Mouse (Mus musculus) midbrain, embryonic 10.5 days (tissue): ENCODE results near the gene Tspan5. TPM values are rescaled to one million over a fixed set of nuclear protein-coding genes. Genes with fewer than 3 reads are reported as not detected.

ENCODE experiments used
- DNase-seq: peaks from one replicate; pipeline ENCODE4 v3.0.0-alpha.2; 2017; ENCODE audit warnings: low spot score
- H3K27ac ChIP-seq: fragments of 300-500 bp; sonication (generic); replicated peaks from 2 replicates; pipeline ENCODE4 v1.5.1; 2016; ENCODE audit warnings: mild to moderate bottlenecking
- H3K27me3 ChIP-seq: fragments of 300-500 bp; sonication (generic); 2 replicates; pipeline ENCODE4 v1.6.1; 2016; ENCODE audit warnings: low read depth, mild to moderate bottlenecking; ENCODE audit not compliant: poor library complexity, severe bottlenecking
- H3K36me3 ChIP-seq: fragments of 300-500 bp; sonication (generic); 2 replicates; pipeline ENCODE4 v1.6.1; 2016; ENCODE audit warnings: mild to moderate bottlenecking, moderate library complexity
- H3K4me1 ChIP-seq: fragments of 300-500 bp; sonication (generic); 2 replicates; pipeline ENCODE4 v1.6.1; 2016
- H3K4me3 ChIP-seq: fragments of 300-500 bp; sonication (generic); 2 replicates; pipeline ENCODE4 v1.5.1; 2016; ENCODE audit warnings: mild to moderate bottlenecking, moderate library complexity
- H3K9me3 ChIP-seq: fragments of 300-500 bp; sonication (generic); replicated peaks from 2 replicates; pipeline ENCODE4 v1.6.1; 2016; ENCODE audit warnings: mild to moderate bottlenecking
- WGBS: fragments of 180-500 bp; shearing (Covaris S2); methylation state at CpG from one replicate; pipeline ENCODE4 v1.1.7; 2016; 5-methylcytosine and 5-hydroxymethylcytosine counted together
- polyA plus RNA-seq: library from polyadenylated mRNA; unstranded; fragments of >200 nt; fragmentation: Nextera tagmentation; extraction: Ambion mirVana; gene quantifications from 2 replicates; pipeline ENCODE4 v1.2.1, GENCODE M21; 2016

Gene Tspan5
- polyA plus RNA-seq, 1 experiment from 2014 or later = 28.1 TPM

GRCm38 (mm10) chr3:138926161-138926560 is 184.2 kb downstream of the Tspan5 start:
- Histone ChIP-seq H3K36me3 (peaks cover 60% of the 10 kb centered on the region), H3K27ac (no peak overlapping the region), H3K4me3 (no peak overlapping the region), H3K9me3 (no peaks in the 10 kb centered on the region; the same call in 1 of the 2 replicates), H3K27me3 (no peaks in the 10 kb centered on the region), H3K4me1 (no peaks in the 10 kb centered on the region)
- no peak for DNase-seq
- whole genome bisulfite sequencing = 91% methylated on average over 8 of the region's 8 CpGs

DNA sequence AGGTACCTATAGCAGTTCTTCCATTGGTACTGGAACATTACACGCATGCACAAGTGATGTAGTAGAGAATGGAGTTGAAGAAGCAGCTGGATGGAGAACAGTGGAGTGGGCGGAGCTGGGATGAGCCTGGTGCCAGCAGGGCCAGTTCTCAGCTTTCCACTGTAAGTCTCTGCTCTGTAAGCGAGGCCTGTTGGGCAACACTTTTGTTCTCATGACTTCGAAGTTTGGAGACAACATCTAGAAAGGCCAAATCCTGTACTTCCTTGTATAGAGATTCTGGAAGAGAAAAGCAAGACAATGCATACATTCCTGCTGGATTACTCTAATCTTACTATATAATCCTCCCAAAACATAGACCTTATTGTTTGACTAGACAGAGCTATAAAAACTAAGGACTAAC is 185.4 kb downstream of the Tspan5 start:
- Histone ChIP-seq H3K4me1 (no peaks in the 10 kb centered on the region), H3K4me3 (no peak overlapping the region), H3K27ac (no peak overlapping the region), H3K36me3 (peaks cover 63% of the 10 kb centered on the region), H3K27me3 (no peaks in the 10 kb centered on the region), H3K9me3 (no peaks in the 10 kb centered on the region; the same call in 1 of the 2 replicates)
- WGBS = 95% methylated on average over 4 of the region's 4 CpGs
- no peak for DNase-seq

DNA sequence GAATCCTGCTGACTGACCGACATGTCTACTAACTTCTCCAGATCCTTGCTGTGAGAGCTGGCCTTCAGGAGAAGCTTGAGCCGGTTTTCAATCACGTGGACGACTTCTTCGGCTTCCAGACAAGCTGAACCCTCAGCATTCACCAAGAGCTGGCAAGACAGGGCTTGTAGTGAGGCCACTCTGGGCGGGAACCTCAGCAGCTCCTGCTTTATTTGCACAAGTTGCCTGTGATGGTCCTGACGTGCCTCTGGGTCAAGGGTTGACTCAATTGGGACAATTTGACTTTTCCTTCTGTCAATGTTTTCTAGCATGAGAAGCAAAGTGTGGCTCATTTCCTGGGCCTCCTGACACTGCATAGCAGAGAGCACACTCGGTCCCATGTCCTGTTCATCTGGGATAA is 194.8 kb downstream of the Tspan5 start:
- H3K4me3 ChIP-seq = no peak overlapping the region
- no peaks in the 10 kb centered on the region; the same call in 1 of the 2 replicates for H3K9me3 ChIP-seq
- H3K27me3 ChIP-seq = no peaks in the 10 kb centered on the region
- no peak overlapping the region for H3K27ac ChIP-seq
- 0 out of 2 replicates have a peak, but pooled peaks cover 2% of the 10 kb centered on the region for H3K4me1 ChIP-seq
- DNase-seq = no peak
- H3K36me3 ChIP-seq = peaks cover 56% of the 10 kb centered on the region
- 91% methylated on average over 8 of the region's 8 CpGs for WGBS

DNA sequence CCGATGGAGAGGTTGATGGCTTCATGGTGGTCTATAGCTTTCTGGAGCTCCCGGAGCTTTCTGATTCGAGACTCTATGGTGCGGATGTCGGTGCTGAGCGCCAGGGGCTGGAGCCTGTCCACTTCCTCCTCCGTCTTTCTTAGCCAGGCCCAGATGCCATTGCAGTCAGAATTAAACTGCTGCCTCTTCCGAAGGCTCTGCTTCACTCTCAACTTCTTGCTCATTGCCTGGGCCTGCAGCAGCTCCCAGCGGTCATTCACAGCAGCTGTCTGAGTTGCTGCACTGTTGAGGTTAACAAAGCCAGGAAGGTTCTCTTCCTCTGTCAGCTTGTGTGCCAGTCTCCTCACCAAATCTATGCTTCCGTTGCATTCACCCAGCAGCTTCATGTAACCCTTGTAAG is 195.2 kb downstream of the Tspan5 start:
- Histone ChIP-seq H3K27me3 (no peaks in the 10 kb centered on the region), H3K36me3 (peaks cover 57% of the 10 kb centered on the region), H3K4me1 (0 out of 2 replicates have a peak, but pooled peaks cover 5% of the 10 kb centered on the region), H3K4me3 (no peak overlapping the region), H3K9me3 (no peaks in the 10 kb centered on the region; the same call in 1 of the 2 replicates), H3K27ac (no peak overlapping the region)
- 96% methylated on average over 10 of the region's 10 CpGs for WGBS
- no peak for DNase-seq

DNA sequence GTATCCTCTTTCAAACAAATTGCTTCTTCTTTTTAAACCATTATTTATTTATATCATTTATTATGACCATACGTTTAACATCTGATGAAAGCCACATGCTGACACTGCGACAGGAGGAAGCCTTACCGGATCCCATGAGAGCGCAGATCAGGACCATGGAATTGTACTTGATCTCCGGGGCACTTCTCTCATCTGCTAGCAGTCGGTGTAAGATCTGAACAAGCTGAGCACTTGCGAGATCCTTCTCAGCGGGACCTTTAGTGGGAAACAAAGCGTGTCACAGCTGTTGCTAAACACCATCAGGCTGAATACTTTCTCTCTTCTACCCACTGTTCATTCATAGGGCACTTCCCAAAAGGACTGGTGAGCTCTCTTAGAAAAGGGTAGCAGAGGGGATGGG is 199.6 kb downstream of the Tspan5 start:
- no peak for DNase-seq
- Histone ChIP-seq H3K4me3 (no peak overlapping the region), H3K36me3 (peaks cover 69% of the 10 kb centered on the region), H3K4me1 (0 out of 2 replicates have a peak, but pooled peaks cover 5% of the 10 kb centered on the region), H3K9me3 (0 out of 2 replicates have a peak, but pooled peaks cover 3% of the 10 kb centered on the region), H3K27me3 (no peaks in the 10 kb centered on the region), H3K27ac (no peak overlapping the region)
- WGBS = 57% methylated on average over 9 of the region's 9 CpGs

DNA sequence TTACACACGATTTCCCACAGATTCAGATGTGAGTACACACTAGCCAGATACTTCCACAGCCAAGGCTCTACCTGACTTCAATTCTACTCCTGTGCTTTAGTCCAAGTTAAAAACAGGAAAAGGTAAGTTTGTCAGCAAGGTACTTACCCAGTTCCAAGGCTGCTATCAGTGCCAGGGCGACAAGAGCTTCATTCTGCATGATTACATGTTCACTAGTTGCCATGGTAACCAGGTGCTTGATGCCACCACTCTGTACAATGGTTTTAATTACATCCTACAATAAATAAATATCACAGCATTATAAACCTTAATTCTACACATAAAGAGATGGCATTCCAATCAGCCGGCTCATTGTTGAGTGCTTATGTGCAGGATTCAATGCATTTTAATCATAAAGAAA is 203.5 kb downstream of the Tspan5 start:
- Histone ChIP-seq H3K4me3 (no peak overlapping the region), H3K4me1 (0 out of 2 replicates have a peak, but pooled peaks cover 5% of the 10 kb centered on the region), H3K36me3 (peaks cover 51% of the 10 kb centered on the region), H3K27me3 (no peaks in the 10 kb centered on the region), H3K27ac (no peak overlapping the region), H3K9me3 (0 out of 2 replicates have a peak, but pooled peaks cover 3% of the 10 kb centered on the region)
- no peak for DNase-seq
- WGBS = 93% methylated on average over 3 of the region's 3 CpGs

GRCm38 (mm10) chr3:138949081-138949480 is 207.1 kb downstream of the Tspan5 start:
- WGBS = 96% methylated on average over 9 of the region's 9 CpGs
- H3K4me3 ChIP-seq = no peak overlapping the region
- DNase-seq = no peak
- 0 out of 2 replicates have a peak, but pooled peaks cover under 1% of the 10 kb centered on the region for H3K9me3 ChIP-seq
- no peak overlapping the region for H3K27ac ChIP-seq
- H3K4me1 ChIP-seq = no peaks in the 10 kb centered on the region
- H3K27me3 ChIP-seq = no peaks in the 10 kb centered on the region
- H3K36me3 ChIP-seq = peaks cover 40% of the 10 kb centered on the region

GRCm38 (mm10) chr3:138955220-138955619 is 213.2 kb downstream of the Tspan5 start:
- 96% methylated on average over 7 of the region's 7 CpGs for WGBS
- no peak overlapping the region for H3K27ac ChIP-seq
- no peak overlapping the region for H3K4me3 ChIP-seq
- DNase-seq = no peak
- H3K9me3 ChIP-seq = no peaks in the 10 kb centered on the region
- peaks cover 51% of the 10 kb centered on the region for H3K36me3 ChIP-seq
- H3K4me1 ChIP-seq = no peaks in the 10 kb centered on the region
- no peaks in the 10 kb centered on the region for H3K27me3 ChIP-seq

Other genes starting within 250 kb of the Tspan5 start
- 482 and 499 TPM in 2 replicates for gene Eif4e, start 216.0 kb upstream of the Tspan5 start, polyA plus RNA-seq